Mouse (Mus musculus): ENCODE measurements at regions not wholly inside any gene's neighbourhood (a gene's known extent, or its start where the extent isn't known, plus 50 kb on each side); places are given as distances from the start of the nearest gene placed in this dataset.
A peak's percentile ranks its signal among the peaks of the same experiment; 100 is the strongest.

DNA sequence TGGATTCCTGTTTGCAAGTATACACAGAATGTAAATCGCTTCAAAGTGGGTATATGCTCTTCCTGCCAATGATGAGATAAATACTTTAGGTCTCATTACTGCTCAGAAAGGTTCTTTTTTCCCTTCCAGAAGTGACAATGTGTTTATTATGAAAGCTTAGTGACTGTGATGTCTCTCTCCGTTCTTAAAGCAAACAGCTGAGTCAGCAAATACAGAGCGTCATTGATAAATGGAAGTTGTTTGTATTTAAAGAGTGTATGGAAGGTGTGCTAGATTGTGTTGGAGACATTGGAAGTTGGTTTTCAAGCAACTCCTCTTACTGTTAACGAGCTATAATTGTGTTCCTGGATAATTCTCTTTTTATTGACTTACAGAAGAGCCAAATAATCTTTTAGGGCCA is 408.0 kb downstream of the Prr30 start:
- DNase-seq: no peak

GRCm38 (mm10) chr14:100781882-100782281 is 418.2 kb downstream of the Prr30 start:
- no peak for DNase-seq

- DNase-seq: peak; percentile 59
Observed at GRCm38 (mm10) chr14:100753951-100754350, 446.2 kb downstream of the Prr30 start.

DNA sequence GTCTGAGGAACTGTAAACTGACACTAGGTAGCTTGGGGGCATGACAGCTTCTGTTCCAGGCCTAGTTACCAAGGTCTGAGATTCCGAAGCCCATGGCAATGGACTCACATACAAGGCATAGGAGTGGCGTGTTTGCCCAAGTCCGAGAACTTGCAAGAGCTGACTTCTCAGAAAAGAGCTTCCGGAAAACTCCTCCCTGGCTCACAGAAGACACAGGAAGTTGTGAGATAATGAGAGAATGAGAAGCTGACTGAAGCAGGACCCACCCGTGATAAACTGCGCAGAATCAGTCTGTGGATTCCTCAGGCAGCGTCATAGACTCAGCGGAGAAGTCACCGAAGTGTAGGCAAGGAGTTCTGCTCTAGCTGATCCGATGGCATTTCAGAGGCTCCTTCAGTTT is 447.4 kb downstream of the Prr30 start:
- DNase-seq: no peak

DNA sequence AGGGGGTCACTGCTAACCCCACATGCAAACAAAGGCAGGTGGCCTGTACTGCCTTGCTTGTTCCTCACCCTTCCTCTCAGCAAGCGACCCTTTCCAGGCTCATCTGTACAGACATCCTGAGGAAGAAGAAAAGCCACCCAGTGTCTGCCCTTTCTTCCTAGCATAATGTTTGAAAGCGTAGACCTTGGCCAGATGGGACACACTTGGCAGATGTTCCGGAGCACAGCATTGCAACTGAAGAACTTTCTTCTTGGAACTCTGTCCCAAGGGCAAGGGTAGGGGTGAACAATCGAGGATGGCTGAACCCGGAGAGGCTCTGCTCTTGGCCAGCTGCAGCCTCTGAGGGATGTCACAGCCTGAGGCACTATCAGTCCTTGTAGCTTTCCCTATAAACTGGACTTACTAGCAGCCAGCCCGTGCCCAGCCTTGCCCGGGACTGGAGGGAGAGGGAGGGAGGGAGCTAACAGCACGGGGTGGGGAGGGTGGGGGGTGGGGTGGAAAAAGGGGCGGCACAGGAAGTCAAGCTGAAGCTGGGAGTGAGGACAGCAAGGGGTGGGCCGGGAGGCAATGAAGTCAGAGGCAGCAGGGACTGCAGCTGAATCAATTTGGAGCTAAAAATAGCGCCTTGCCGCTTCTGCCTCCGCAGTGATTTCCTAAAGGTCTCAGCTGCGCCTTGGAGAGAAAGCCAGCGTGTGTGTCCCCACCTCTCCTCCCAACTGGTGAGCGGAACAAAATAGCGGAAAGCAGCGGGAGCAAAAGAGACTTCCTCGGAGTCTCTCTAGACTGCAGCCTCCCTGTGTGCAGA is 450.2 kb downstream of the Prr30 start:
- DNase-seq: peak; percentile 76

DNA sequence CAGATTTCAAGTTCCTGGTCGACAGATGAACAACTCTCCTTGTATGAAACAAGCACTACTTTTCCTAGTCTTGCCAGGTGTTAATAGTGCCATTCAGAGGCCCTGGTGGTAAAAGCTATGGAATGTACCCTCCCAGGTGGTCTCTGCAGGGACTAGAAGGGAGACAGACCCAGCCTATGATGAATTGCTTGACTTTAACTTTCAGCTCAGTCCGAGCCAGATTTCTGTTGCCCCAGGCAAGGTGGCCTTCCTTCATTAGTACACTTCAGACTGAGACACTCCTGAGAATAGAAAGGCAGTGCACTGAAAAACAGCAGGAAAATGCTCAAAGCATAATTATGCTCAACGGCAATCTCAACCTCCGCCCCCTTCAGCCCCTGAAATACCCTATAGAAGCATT is 450.8 kb upstream of the Klf12 start:
- DNase-seq: no peak

DNA sequence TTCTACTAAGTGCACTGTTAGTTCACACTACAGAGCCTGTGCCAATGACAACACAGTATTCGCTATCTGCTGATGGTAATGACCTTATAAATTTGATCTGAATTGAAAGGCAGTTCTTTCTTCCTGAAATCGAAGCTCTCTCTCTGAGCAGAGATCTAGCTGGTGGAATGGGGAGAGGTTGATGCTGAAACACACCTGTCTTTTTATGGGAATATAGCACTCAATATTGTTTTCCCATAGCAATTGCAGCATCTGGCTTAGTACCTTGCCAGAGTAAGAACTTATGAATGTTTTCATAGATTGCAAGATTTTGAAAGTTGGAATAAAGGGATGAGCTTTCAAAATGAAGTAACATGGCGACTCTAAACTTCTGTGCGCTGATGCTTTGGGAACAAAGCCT is 444.0 kb upstream of the Klf12 start:
- DNase-seq: no peak

DNA sequence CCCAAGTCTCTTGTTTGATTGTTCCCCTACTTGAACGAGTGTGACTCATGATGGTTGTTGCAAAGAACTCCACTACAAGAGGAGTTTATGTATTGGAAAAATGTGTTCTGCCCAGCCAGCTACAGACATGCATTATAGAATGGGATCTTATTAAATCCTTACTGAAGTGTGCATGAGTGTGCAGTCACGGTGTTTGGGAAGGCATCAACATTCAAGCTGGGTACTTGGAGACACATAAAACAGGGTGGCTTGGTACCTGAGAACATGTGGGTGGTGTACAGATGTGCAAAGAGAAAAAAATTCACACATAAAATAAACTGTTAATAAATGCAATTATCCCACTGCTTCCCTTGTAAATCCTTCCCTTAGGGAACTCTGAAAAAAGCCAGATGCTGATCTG is 443.2 kb upstream of the Klf12 start:
- DNase-seq: no peak

DNA sequence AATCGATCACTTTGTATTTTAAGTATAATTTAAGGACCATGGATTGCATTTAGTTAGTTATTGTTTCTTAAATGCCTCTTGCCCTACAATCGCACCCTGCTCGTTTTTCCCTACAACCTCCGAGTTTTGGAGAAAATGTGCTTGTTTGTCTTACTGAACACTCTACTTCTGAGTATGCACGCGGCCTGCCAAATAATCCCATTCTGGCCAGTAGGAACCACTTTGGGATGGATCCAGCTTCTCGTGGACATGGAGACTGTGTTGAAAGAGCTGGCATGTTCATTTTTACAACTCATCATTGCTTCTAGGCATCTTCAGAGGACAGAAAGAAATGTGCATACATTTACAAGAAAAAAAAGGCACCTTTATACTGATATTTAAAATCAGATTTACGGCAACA is 440.5 kb upstream of the Klf12 start:
- DNase-seq: peak; percentile 23

DNA sequence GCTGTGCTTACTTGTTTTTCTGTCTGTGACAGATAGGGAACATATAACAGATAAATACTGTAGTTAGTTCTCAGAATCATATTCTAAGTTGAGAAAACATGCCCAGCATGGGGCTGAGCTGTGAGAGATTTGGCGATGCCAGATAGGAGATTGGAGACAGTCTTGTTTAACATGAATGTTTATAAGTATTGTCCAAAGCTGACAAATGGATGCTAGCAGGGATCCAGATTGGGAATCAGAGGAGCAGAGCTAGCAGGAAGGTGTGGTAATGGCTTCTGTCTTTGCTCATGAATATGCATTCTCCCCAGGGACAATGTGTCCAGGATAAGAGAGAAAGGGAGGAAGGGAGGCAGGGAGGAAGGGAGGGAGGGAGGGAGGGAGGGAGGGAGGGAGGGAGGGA is 436.2 kb upstream of the Klf12 start:
- no peak for DNase-seq

DNA sequence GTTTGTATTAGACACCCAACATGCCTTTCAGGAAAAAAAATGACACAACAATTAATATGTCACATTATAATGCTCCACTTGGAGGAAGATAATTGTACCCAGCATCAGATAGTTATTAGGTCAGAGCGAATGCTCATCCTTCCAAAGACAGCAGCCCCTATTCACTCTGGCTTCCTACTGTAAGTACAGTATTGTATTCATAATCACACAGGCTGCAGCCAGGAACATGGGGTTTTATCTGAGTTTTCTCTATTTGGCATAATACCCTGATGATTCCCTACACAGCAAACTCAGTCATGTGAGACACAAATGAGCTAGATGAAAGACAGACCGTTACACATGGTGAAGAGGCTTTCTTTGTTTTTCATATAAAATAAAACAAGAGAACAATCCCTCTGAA is 430.5 kb upstream of the Klf12 start:
- DNase-seq: no peak

DNA sequence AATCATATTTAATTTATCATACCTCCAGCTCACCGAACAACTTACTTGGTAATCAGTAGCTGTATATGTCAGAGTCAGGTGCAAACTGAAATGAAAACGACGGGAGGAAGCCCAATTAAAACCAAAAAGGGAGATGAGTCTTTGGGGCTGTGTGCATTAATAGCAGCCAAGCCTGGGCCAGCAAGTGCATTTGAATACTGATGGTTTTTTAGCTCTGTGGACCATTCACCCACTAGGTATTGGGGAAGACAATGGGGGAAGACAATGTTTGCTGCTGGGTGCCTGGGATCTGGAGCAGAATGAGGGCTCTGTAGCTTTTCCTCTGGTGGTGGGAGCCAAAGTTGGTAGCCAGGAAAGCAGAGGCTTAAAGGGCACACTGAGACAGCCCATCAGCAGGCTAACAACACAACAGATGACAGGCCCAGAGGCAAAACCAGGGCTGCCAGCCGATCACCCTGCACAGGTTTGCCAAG is 429.6 kb upstream of the Klf12 start:
- no peak for DNase-seq

- DNase-seq: no peak
Observed at GRCm38 (mm10) chr14:100713592-100713991, 429.1 kb upstream of the Klf12 start.

- DNase-seq: no peak
Observed at GRCm38 (mm10) chr14:100665361-100665955, 381.0 kb upstream of the Klf12 start.

- DNase-seq: no peak
Observed at GRCm38 (mm10) chr14:100664180-100664579, 379.7 kb upstream of the Klf12 start.

DNA sequence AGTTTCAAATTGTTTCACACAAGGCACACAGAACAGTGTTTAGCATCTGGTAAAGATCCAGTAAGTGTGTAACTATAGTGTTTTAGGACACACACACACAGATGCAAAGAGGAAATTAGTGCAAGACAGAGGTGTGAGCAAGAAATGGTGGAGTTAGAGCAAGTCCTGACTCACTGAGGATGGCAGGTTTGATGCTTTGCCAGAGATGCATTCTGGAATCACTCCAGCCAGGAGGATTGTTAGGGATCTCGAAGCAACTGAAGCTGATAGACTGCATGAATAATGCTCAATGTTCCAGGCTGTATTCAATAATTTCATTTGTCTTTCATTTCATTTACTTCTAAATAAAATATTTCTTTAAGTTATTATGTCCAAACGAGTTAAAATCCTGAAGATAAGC is 357.6 kb upstream of the Klf12 start:
- DNase-seq: no peak

DNA sequence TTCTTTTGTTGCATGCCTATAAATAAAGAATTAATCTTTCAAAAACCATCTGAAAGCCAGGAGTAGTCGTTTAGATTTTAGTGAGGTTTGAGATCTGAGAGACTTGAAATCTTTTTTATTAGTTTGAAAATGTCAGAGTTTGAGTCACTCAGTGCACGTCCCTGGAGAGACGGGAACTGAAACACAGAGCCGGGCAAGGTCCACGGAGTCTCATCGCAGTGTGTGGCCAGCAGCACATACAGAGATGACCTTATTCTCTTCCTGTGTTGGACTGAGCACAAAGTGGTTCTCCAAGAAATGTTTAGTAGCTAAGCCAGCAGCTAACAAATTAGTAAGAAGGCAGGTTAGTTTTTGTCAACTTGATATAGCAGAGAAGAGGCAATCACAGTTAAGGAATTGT is 350.0 kb upstream of the Klf12 start:
- DNase-seq: peak; percentile 56

GRCm38 (mm10) chr14:100631676-100632075 is 347.2 kb upstream of the Klf12 start:
- no peak for DNase-seq

GRCm38 (mm10) chr14:100630197-100630596 is 345.7 kb upstream of the Klf12 start:
- no peak for DNase-seq

DNA sequence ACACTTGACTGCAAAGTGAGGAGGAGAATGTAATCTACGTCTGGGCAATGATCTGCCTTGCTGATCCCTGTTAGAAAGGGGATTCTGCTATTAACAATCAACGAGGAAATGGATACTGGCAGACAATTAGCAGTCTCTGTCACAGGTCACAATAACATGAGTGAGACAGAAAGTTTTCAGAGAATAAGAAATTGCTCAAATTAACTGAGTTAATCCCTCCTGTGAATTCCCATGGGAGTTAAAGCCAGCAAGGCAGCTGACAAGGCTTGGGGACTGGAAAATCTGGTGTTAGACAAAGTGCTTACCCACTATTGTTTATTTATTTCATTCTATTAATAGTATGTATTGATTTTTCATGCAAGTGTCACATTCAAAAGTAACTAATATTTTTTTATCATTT is 343.0 kb upstream of the Klf12 start:
- no peak for DNase-seq

DNA sequence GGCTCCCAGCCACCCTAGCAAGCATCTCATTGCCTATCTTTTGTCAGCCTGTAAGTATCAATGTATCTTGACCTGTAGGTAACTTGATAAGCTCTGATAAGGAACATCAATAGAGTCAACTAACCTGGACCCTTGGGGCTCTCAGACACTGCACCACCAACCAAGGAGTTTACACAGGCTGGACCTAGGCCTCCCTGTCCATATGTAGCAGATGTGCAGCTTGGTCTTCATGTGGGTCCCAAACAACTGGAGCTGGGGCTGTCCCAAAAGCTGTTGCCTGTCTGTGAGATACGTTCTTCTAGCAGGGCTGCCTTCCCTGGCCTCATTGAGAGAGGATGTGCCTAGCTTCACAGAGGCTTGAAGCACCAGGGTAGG is 335.2 kb upstream of the Klf12 start:
- no peak for DNase-seq

DNA sequence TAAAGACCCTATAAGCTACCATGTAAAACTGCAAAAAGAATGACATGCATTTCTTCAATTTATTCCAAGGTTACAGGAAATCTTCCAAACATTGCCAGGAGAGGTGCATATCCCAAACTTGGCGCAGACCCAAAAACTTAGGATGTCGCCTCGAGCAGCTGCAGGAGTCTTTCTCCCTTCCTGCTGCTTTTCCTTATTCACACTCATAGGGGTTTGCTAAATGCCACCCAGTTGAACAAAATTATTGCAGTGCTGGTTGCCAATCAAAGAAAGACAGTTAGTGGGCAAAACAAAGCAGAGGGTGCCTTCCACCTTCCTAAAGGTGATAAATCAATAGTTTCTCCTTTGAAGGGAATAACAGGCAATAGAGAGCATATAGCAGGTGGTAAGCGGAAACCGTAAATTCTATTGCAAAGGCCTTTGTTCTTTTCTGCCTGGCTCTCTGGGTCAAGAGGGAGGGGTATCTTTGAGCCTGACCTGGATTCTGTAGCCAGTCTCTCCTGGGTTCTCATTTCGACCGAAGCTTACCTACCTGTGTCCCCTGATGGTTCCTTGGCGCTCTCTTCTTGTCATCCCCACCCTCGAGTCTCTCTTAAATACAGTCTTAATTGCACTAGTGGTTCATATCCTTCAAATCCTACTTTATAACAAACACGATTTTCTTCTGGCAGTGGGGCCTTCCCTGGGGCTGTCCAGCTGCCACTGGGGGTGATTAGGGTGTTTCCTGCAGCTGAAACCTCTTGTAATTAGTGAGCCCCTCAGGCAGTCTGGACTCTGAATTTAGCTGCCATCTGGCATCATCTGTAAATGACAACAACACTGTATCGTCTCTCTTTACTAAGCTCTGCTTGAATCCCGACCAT is 334.5 kb upstream of the Klf12 start:
- DNase-seq: no peak

Measured in adrenal gland, postnatal 10 days (tissue).